Mouse (Mus musculus) cerebellum, postnatal 10 days (tissue): ENCODE results near the gene Tax1bp3.

ENCODE experiments used
- DNase-seq, 2 experiments: peaks; one replicate each; pipeline ENCODE4 v3.0.0; 2021; ENCODE audit warnings: mixed read lengths in 2 of 2

Tax1bp3 gene

DNA sequence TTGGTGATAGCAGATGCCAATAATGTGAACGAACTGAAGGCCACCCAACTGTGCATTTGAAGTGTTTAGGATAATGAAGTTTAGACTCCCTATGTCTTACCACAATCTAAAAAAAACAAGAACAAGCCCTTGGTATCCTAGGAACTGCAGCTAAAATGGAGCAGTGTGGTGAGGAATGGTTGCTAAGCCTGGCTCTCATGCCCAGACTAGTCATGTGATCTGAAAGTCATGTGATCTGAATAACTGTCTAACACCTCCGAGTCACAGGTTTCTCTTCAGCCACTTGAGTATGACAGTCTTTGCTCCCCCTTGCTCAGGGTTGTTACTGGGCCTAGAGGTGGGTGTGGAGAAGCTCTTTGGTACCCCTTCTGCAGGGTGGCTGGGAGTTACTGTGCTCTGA, 55.6 kb downstream of the Tax1bp3 start:
- DNase-seq, result no peak
